Mouse (Mus musculus): ENCODE data around the gene Cd244a.

DNA sequence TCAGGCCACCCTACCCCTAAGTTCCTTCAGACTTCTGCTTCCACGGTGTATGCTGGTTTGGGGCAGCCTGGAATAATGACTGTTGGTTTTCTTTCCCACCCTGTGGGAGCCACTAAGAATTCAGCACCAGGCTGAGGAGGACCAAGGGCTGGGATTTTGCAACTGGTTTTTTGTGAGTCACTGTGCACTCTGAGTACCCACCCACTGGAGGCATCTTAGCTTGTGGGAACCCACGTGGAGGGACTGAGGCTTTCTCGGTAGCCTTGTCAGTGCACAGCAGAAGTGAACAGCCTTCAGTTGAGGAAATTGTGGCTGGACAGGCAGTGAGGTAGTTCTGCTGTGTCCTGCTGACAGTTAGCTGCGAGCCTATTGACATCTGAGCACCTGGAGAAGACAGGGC lies at the start of gene Cd244a:
- TF ChIP-seq CTCF (IDR thresholded peaks at IDR 0.05; ENCODE audit: borderline replicate concordance, control insufficient read depth, extremely low read depth, insufficient read depth, low read length, poor library complexity) (no peak), POLR2A (IDR thresholded peaks at IDR 0.05; ENCODE audit: control insufficient read depth, extremely low read depth, insufficient read depth, low read length, poor library complexity) (no peak)
